ENCODE assay signal across 18 mouse cellular contexts in genomic region chr19:24490275-24490674, GRCm38 (mm10). TPM values are rescaled to one million over a fixed set of nuclear protein-coding genes. Genes with fewer than 3 reads are reported as not detected.
DNase-seq lines count a peak whose midpoint lies in the region; ATAC-seq and TF ChIP-seq lines count a peak whose summit lies in the region.
"Had no signal": no experiment of that assay in that cellular context is flagged by ENCODE, and none has a peak within 500 bp of the region (broad histone marks: within the 10 kb centered on the region; RNA-seq: fewer than 3 reads in every experiment).

No protein-coding gene starts in this region.

- H3K27me3 ChIP-seq in heart, embryonic 13.5 days (replicated peaks): no peaks in the 10 kb centered on the region
- H3K27me3 ChIP-seq in heart, adult 2 months (ENCODE audit: control insufficient read depth, insufficient read depth, low read length): no peaks in the 10 kb centered on the region
- H3K27me3 ChIP-seq in G1E (ENCODE audit: insufficient read depth, low read length) (no peaks in the 10 kb centered on the region), MEL (ENCODE audit: control insufficient read depth in 1 of 2, insufficient read depth in 2 of 2, low read length in 2 of 2) (no peaks in the 10 kb centered on the region)
- H3K27me3 ChIP-seq: embryonic facial prominence, embryonic 13.5 days; forebrain, embryonic 13.5 days; hindbrain, embryonic 15.5 days had no signal

- no peak overlapping the region for H3K4me2 ChIP-seq in heart, embryonic 13.5 days
- H3K4me2 ChIP-seq: embryonic facial prominence, embryonic 13.5 days; forebrain, embryonic 13.5 days; hindbrain, embryonic 15.5 days had no signal

- no peak for ATAC-seq in heart, embryonic 13.5 days (ENCODE audit: extremely low read depth, insufficient number of reproducible peaks, low FRiP score, low TSS enrichment)
- peak; percentile 66 for ATAC-seq in G1E (ENCODE audit: extremely low read depth, insufficient number of reproducible peaks, low FRiP score, poor library complexity, severe bottlenecking)
- peak; percentile 48 for ATAC-seq in megakaryocyte progenitor cell, adult 5-6 weeks (replicated peaks; ENCODE audit: poor library complexity)
- no peak for ATAC-seq in erythroid progenitor cell, adult 5-6 weeks (replicated peaks; ENCODE audit: low FRiP score, poor library complexity, severe bottlenecking)
- ATAC-seq: forebrain, embryonic 13.5 days; forebrain, postnatal 0 days; intestine, embryonic 16.5 days had no signal

- H3K27ac ChIP-seq in heart, embryonic 13.5 days (replicated peaks): peak overlapping the region; percentile 20; the same call in 1 of the 2 replicates
- no peak overlapping the region for H3K27ac ChIP-seq in heart, adult 2 months
- peak overlapping the region; percentile 9; the same call in 1 of the 2 replicates for H3K27ac ChIP-seq in MEL (ENCODE audit: control insufficient read depth, low read depth, low read length)
- H3K27ac ChIP-seq: embryonic facial prominence, embryonic 13.5 days; forebrain, embryonic 13.5 days; hindbrain, embryonic 10.5 days; hindbrain, embryonic 15.5 days had no signal

- no peak for TF ChIP-seq POLR2A in heart, adult 2 months (IDR thresholded peaks at IDR 0.05; ENCODE audit: insufficient read depth, low read depth, low read length)
- TF ChIP-seq POLR2A in MEL (IDR thresholded peaks at IDR 0.05; ENCODE audit: control insufficient read depth in 1 of 2, insufficient read depth in 1 of 2, low read depth in 1 of 2, low read length in 2 of 2, poor library complexity in 1 of 2): no peak

- WGBS in heart, embryonic 13.5 days: 34% methylated on average over 5 of the region's 5 CpGs
- WGBS in heart, adult 2 months: 43% methylated on average over 5 of the region's 5 CpGs

- H3K36me3 ChIP-seq in heart, embryonic 13.5 days: no peaks in the 10 kb centered on the region
- H3K36me3 ChIP-seq in heart, adult 2 months (ENCODE audit: control insufficient read depth, insufficient read depth, low read length): no peaks in the 10 kb centered on the region
- peaks cover 35% of the 10 kb centered on the region for H3K36me3 ChIP-seq in G1E (replicated peaks)
- H3K36me3 ChIP-seq in MEL (ENCODE audit: control insufficient read depth in 1 of 2, insufficient read depth in 2 of 2, low read length in 2 of 2): peaks cover 0 to 16% of the 10 kb centered on the region in 2 experiments; a peak in 2 of 4 replicates
- H3K36me3 ChIP-seq: embryonic facial prominence, embryonic 13.5 days; hindbrain, embryonic 10.5 days; hindbrain, embryonic 15.5 days had no signal

- intact Hi-C loops in heart, adult 2 months (cut with DNase I): no loop called here

- peaks cover 44% of the 10 kb centered on the region for H3K4me1 ChIP-seq in heart, embryonic 13.5 days
- peaks cover 2% of the 10 kb centered on the region; the same call in 1 of the 2 replicates for H3K4me1 ChIP-seq in heart, adult 2 months (ENCODE audit: control insufficient read depth, insufficient read depth, low read length)
- H3K4me1 ChIP-seq in G1E (ENCODE audit: insufficient read depth, low read depth, low read length) (peaks cover 80% of the 10 kb centered on the region), MEL (ENCODE audit: control insufficient read depth in 1 of 2, insufficient read depth in 2 of 2, low read length in 2 of 2) (peaks cover 8 to 9% of the 10 kb centered on the region in 2 experiments)
- H3K4me1 ChIP-seq: embryonic facial prominence, embryonic 13.5 days; hindbrain, embryonic 15.5 days had no signal

- H3K4me3 ChIP-seq in heart, embryonic 13.5 days: no peak overlapping the region
- H3K4me3 ChIP-seq in heart, adult 2 months: no peak overlapping the region
- H3K4me3 ChIP-seq in G1E (ENCODE audit: low read depth, low read length): peak overlapping the region; percentile 22; the same call in 1 of the 2 replicates
- H3K4me3 ChIP-seq in MEL (ENCODE audit: control insufficient read depth in 1 of 2, insufficient read depth in 1 of 2, low read depth in 2 of 2, low read length in 2 of 2): no peak overlapping the region
- H3K4me3 ChIP-seq: embryonic facial prominence, embryonic 13.5 days; forebrain, embryonic 13.5 days; hindbrain, embryonic 10.5 days; hindbrain, embryonic 15.5 days had no signal

- TF ChIP-seq EP300 in heart, adult 2 months (IDR thresholded peaks at IDR 0.05; ENCODE audit: insufficient read depth, low read depth, low read length): no peak
- peak in 1 of 2 experiments; percentile 58; a peak in 2 of 4 replicates for TF ChIP-seq EP300 in MEL (IDR thresholded peaks at IDR 0.05; ENCODE audit: low read depth in 1 of 2, low read length in 2 of 2)

- no peaks in the 10 kb centered on the region for H3K9me3 ChIP-seq in heart, embryonic 13.5 days
- H3K9me3 ChIP-seq in G1E (replicated peaks) (no peaks in the 10 kb centered on the region), MEL (replicated peaks; ENCODE audit: insufficient read depth, low read length) (no peaks in the 10 kb centered on the region)
- H3K9me3 ChIP-seq: embryonic facial prominence, embryonic 13.5 days; forebrain, embryonic 13.5 days; hindbrain, embryonic 10.5 days; hindbrain, embryonic 15.5 days had no signal

- H3K9ac ChIP-seq in heart, embryonic 13.5 days: no peak overlapping the region
- H3K9ac ChIP-seq in heart, adult 2 months (ENCODE audit: low read depth, low read length): no peak overlapping the region
- H3K9ac ChIP-seq in MEL (ENCODE audit: control insufficient read depth, low read depth, low read length, poor library complexity, severe bottlenecking): no peak overlapping the region
- H3K9ac ChIP-seq: embryonic facial prominence, embryonic 13.5 days; forebrain, embryonic 13.5 days; forebrain, postnatal 0 days; hindbrain, embryonic 15.5 days had no signal

- no peak for TF ChIP-seq CTCF in heart, adult 2 months (IDR thresholded peaks at IDR 0.05)
- TF ChIP-seq CTCF in G1E (IDR thresholded peaks at IDR 0.05; ENCODE audit: low read depth, low read length) (no peak), MEL (IDR thresholded peaks at IDR 0.05 in 2 of 3, conservative IDR thresholded peaks at IDR 0.05 in 1 of 3; ENCODE audit: control insufficient read depth in 1 of 3, insufficient read depth in 1 of 3, low read depth in 2 of 3, low read length in 3 of 3, poor library complexity in 1 of 3, severe bottlenecking in 1 of 3) (no peak)

- TF ChIP-seq RAD21 in MEL (IDR thresholded peaks at IDR 0.05; ENCODE audit: low read depth, low read length): no peak

- H3K79me2 ChIP-seq in heart, adult 2 months (replicated peaks; ENCODE audit: control insufficient read depth, insufficient read depth, low read length): no peaks in the 10 kb centered on the region
- no peaks in the 10 kb centered on the region for H3K79me2 ChIP-seq in MEL (ENCODE audit: control insufficient read depth, insufficient read depth, low read length, poor library complexity)

- DNase-seq in heart, adult 2 months: no peak
- DNase-seq in G1E (ENCODE audit: low spot score) (peak; percentile 30), MEL (ENCODE audit: low read depth, low spot score) (peak; percentile 70)
- DNase-seq: adrenal gland, postnatal 14 days; cerebellum, adult 11-12 months; cerebellum, adult 9-10 months; cerebellum, postnatal 25 days; forebrain, postnatal 0 days; gastrocnemius, postnatal 14 days; heart, postnatal 10 days had no signal

TF ChIP-seq in MEL, 35 proteins besides CTCF, POLR2A, EP300 and RAD21 (continues in another document):
- no peak for TF ChIP-seq MAZ (IDR thresholded peaks at IDR 0.05; ENCODE audit: low read depth, low read length)
- no peak for TF ChIP-seq MAX (IDR thresholded peaks at IDR 0.05; ENCODE audit: low read length)
- no peak for TF ChIP-seq MAFK (IDR thresholded peaks at IDR 0.05; ENCODE audit: borderline replicate concordance, low read depth, low read length)
- TF ChIP-seq USF1 (IDR thresholded peaks at IDR 0.05; ENCODE audit: low read depth, low read length): peak; percentile 39; the same call in 1 of the 2 replicates
- no peak for TF ChIP-seq POLR2AphosphoS2 (IDR thresholded peaks at IDR 0.05; ENCODE audit: low read length)
- no peak for TF ChIP-seq ZNF384 (IDR thresholded peaks at IDR 0.05; ENCODE audit: low read depth, low read length)
- TF ChIP-seq SIN3A (IDR thresholded peaks at IDR 0.05; ENCODE audit: low read length): no peak
- no peak for TF ChIP-seq JUND (IDR thresholded peaks at IDR 0.05; ENCODE audit: low read depth, low read length)
- peak; percentile 48; the same call in 1 of the 2 replicates for TF ChIP-seq BHLHE40 (IDR thresholded peaks at IDR 0.05; ENCODE audit: borderline replicate concordance, low read depth, low read length)
- TF ChIP-seq TAL1 (IDR thresholded peaks at IDR 0.05; ENCODE audit: low read length): no peak
- TF ChIP-seq POLR2AphosphoS5 (IDR thresholded peaks at IDR 0.05; ENCODE audit: borderline replicate concordance, low read depth, low read length): no peak
- no peak for TF ChIP-seq MXI1 (IDR thresholded peaks at IDR 0.05; ENCODE audit: low read depth, low read length)
- no peak for TF ChIP-seq KAT2A (conservative IDR thresholded peaks at IDR 0.05; ENCODE audit: low read depth, low read length)
- no peak for TF ChIP-seq SMC3 (IDR thresholded peaks at IDR 0.05; ENCODE audit: low read depth, low read length)
- TF ChIP-seq E2F4 (IDR thresholded peaks at IDR 0.05; ENCODE audit: borderline replicate concordance, low read depth, low read length): no peak
- TF ChIP-seq ELF1 (IDR thresholded peaks at IDR 0.05; ENCODE audit: low read depth, low read length): no peak
- no peak for TF ChIP-seq TCF12 (IDR thresholded peaks at IDR 0.05; ENCODE audit: low read depth, low read length)
- no peak for TF ChIP-seq UBTF (IDR thresholded peaks at IDR 0.05; ENCODE audit: borderline replicate concordance, insufficient read depth, low read depth, low read length)
- TF ChIP-seq GATA1 (IDR thresholded peaks at IDR 0.05; ENCODE audit: low read depth, low read length): no peak
- no peak for TF ChIP-seq ETS1 (IDR thresholded peaks at IDR 0.05; ENCODE audit: low read depth, low read length)
- no peak for TF ChIP-seq TBP (IDR thresholded peaks at IDR 0.05; ENCODE audit: low read depth, low read length)

RNA-seq across cellular contexts. Expression of gene Fam122a, which starts 13.1 kb away (rescaled TPM):
- 41.1 TPM in 2 replicates for polyA plus RNA-seq in heart, embryonic 13.5 days (2015; fragmentation: Nextera tagmentation; extraction: Ambion mirVana)
- 10 to 100 TPM; 25.2 to 28.8 TPM for total RNA-seq in heart, adult 2 months (2021)
- polyA plus RNA-seq in heart, adult 2 months (2012; rRNA removed): 26.4 and 27.4 TPM in 2 replicates
- total RNA-seq in G1E (2014; fragmentation: Nextera tagmentation) (44.8 and 68.7 TPM in 2 replicates), G1E (2017) (5.0 and 5.2 TPM in 2 replicates), MEL (2012; rRNA removed) (3.9 and 4.5 TPM in 2 replicates)
- polyA plus RNA-seq in G1E (2012) (14.2 and 18.9 TPM in 2 replicates), MEL (2012; ENCODE audit: insufficient read depth in 1 of 2, insufficient read length in 2 of 2, low read depth in 1 of 2, low replicate concordance in 2 of 2, missing spikeins in 1 of 2) (10 to 100 TPM in 1 of 2 experiments, not detected in 1; 38.4 TPM)
- 37.8 and 45.5 TPM in 2 replicates for total RNA-seq in megakaryocyte progenitor cell, adult 5-6 weeks (2015)
- total RNA-seq in megakaryocyte progenitor cell, adult 5-6 weeks (2017): 9.7 and 13.9 TPM in 2 replicates
- 39.0 and 93.7 TPM in 2 replicates for total RNA-seq in erythroid progenitor cell, adult 5-6 weeks (2015; ENCODE audit: low replicate concordance)
- 14.2 and 16.3 TPM in 2 replicates for total RNA-seq in erythroid progenitor cell, adult 5-6 weeks (2017; ENCODE audit: low replicate concordance)

Comparison
In these comparisons a context has a peak if more than half of its experiments do, and no peak if none do; other contexts are left out.
1. ATAC-seq: peak in G1E (single experiment) and megakaryocyte progenitor cell, adult 5-6 weeks (single experiment); none in heart, embryonic 13.5 days (single experiment) and erythroid progenitor cell, adult 5-6 weeks (single experiment).
2. DNase-seq: peak in G1E (single experiment) and MEL (single experiment); none in heart, adult 2 months (0 of 2).